Mouse (Mus musculus): Measurements from ENCODE around the gene Tnfrsf1b.
"Not testable (repeated sequence)": the region's sequence is repeated elsewhere in the genome, so short reads cannot be mapped to it uniquely, and the experiment has no call there.

Tnfrsf1b gene

GRCm38 (mm10) chr4:145178918-145179549, 67.6 kb downstream of the Tnfrsf1b start:
- DNase-seq, result no peak

DNA sequence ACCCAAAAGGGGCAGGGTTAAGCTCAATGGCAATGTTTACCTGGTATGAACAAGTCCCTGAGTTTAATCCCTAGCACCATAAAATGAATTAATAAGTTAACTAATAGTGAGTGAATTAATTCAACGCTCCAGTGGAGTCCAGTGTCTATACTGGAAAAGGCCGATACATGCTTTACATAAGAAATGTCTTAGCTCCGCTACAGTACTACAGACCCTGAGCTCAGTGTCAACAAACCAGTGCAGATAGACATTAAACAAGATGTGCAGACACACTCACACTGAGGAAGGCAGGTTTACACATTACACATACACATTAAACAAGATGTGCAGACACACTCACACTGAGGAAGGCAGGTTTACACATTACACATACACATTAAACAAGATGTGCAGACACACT, 81.1 kb downstream of the Tnfrsf1b start:
- DNase-seq, result not testable (repeated sequence)

- no peak for DNase-seq
Observed at GRCm38 (mm10) chr4:145164111-145164510, 82.6 kb downstream of the Tnfrsf1b start.

All from lung, postnatal 36 days (tissue).